28 mouse cellular contexts compared by ENCODE assay signal in genomic region chr6:135882611-135883010, GRCm38 (mm10).
DNase-seq lines count a peak whose midpoint lies in the region; ATAC-seq and TF ChIP-seq lines count a peak whose summit lies in the region.
"Had no signal": no experiment of that assay in that cellular context is flagged by ENCODE, and none has a peak within 500 bp of the region (broad histone marks: within the 10 kb centered on the region; RNA-seq: fewer than 3 reads in every experiment).

No protein-coding gene starts in this region.

- DNase-seq in kidney, postnatal 0 days (ENCODE audit: low spot score), result peak; percentile 6
- DNase-seq in kidney, adult 8-10 months, result no peak
- DNase-seq in lung, postnatal 0 days (ENCODE audit: low spot score), result peak; percentile 10
- no peak for DNase-seq in lung, postnatal 4 days
- DNase-seq in forelimb bud, embryonic 11.5 days (ENCODE audit: low read depth, low spot score), result peak; percentile 20
- no peak for DNase-seq in cerebellum, adult 9-10 months
- no peak for DNase-seq in gastrocnemius, postnatal 25 days
- DNase-seq: adrenal gland, adult 8-10 months; B cell, adult 2 months; cerebellum, adult 18-20 months; cerebellum, postnatal 25 days; gastrocnemius, postnatal 36 days; heart, adult 2 months; heart, postnatal 14 days; kidney, postnatal 10 days; liver, embryonic 13.5 days; lung, postnatal 14 days; right cerebral cortex, postnatal 4 days; thymus, postnatal 14 days had no signal

- TF ChIP-seq EP300 in lung, postnatal 0 days (IDR thresholded peaks at IDR 0.05), result no peak

- no peaks in the 10 kb centered on the region for H3K36me3 ChIP-seq in kidney, postnatal 0 days (ENCODE audit: insufficient read depth, low read length)
- H3K36me3 ChIP-seq in lung, postnatal 0 days (ENCODE audit: insufficient read depth, low read length), result no peaks in the 10 kb centered on the region
- H3K36me3 ChIP-seq: embryonic facial prominence, embryonic 13.5 days; heart, embryonic 13.5 days; limb, embryonic 12.5 days; liver, embryonic 13.5 days; midbrain, embryonic 15.5 days; neural tube, embryonic 12.5 days had no signal

- no peaks in the 10 kb centered on the region for H3K27me3 ChIP-seq in kidney, postnatal 0 days (ENCODE audit: insufficient read depth, low read length)
- H3K27me3 ChIP-seq in lung, postnatal 0 days (replicated peaks; ENCODE audit: insufficient read depth, low read length), result no peaks in the 10 kb centered on the region
- H3K27me3 ChIP-seq: embryonic facial prominence, embryonic 13.5 days; heart, embryonic 13.5 days; limb, embryonic 12.5 days; liver, embryonic 13.5 days; megakaryocyte, embryonic 14.5 days; midbrain, embryonic 15.5 days; neural tube, embryonic 12.5 days had no signal

- H3K27ac ChIP-seq in kidney, postnatal 0 days, result no peak overlapping the region
- no peak overlapping the region for H3K27ac ChIP-seq in lung, postnatal 0 days (ENCODE audit: low read length)
- H3K27ac ChIP-seq: embryonic facial prominence, embryonic 13.5 days; heart, adult 2 months; heart, embryonic 13.5 days; limb, embryonic 12.5 days; liver, embryonic 13.5 days; neural tube, embryonic 12.5 days had no signal

- H3K4me3 ChIP-seq in kidney, postnatal 0 days (replicated peaks; ENCODE audit: low read depth, low read length), result no peak overlapping the region
- no peak overlapping the region for H3K4me3 ChIP-seq in lung, postnatal 0 days (ENCODE audit: low read depth, low read length)
- H3K4me3 ChIP-seq: embryonic facial prominence, embryonic 13.5 days; heart, adult 2 months; heart, embryonic 13.5 days; limb, embryonic 12.5 days; liver, embryonic 13.5 days; megakaryocyte, embryonic 14.5 days; midbrain, embryonic 15.5 days; neural tube, embryonic 12.5 days had no signal

- WGBS in kidney, postnatal 0 days, result 27% methylated on average over 5 of the region's 5 CpGs
- 36% methylated on average over 5 of the region's 5 CpGs for WGBS in lung, postnatal 0 days

- H3K4me2 ChIP-seq in kidney, postnatal 0 days (ENCODE audit: low read length), result no peak overlapping the region
- no peak overlapping the region for H3K4me2 ChIP-seq in lung, postnatal 0 days (replicated peaks; ENCODE audit: low read depth, low read length)
- H3K4me2 ChIP-seq: embryonic facial prominence, embryonic 13.5 days; heart, embryonic 13.5 days; limb, embryonic 12.5 days; liver, embryonic 13.5 days; midbrain, embryonic 15.5 days; neural tube, embryonic 12.5 days had no signal

- H3K4me1 ChIP-seq in kidney, postnatal 0 days (replicated peaks; ENCODE audit: insufficient read depth, low read length), result no peaks in the 10 kb centered on the region
- no peaks in the 10 kb centered on the region for H3K4me1 ChIP-seq in lung, postnatal 0 days (ENCODE audit: insufficient read depth, low read depth, low read length)
- H3K4me1 ChIP-seq: embryonic facial prominence, embryonic 13.5 days; limb, embryonic 12.5 days; liver, embryonic 13.5 days; megakaryocyte, embryonic 14.5 days; neural tube, embryonic 12.5 days had no signal

- no peaks in the 10 kb centered on the region for H3K9me3 ChIP-seq in kidney, postnatal 0 days (replicated peaks; ENCODE audit: low read length)
- no peaks in the 10 kb centered on the region for H3K9me3 ChIP-seq in lung, postnatal 0 days (ENCODE audit: low read length)
- H3K9me3 ChIP-seq: embryonic facial prominence, embryonic 13.5 days; heart, embryonic 13.5 days; limb, embryonic 12.5 days; liver, embryonic 13.5 days; megakaryocyte, embryonic 14.5 days; midbrain, embryonic 15.5 days; neural tube, embryonic 12.5 days had no signal

- no peak for ATAC-seq in kidney, postnatal 0 days (replicated peaks; ENCODE audit: low FRiP score, low read depth)
- no peak for ATAC-seq in lung, postnatal 0 days
- ATAC-seq: activated CD4-positive, CD25-positive, alpha-beta regulatory T cell, adult 4 months; forebrain, embryonic 14.5 days; intestine, postnatal 0 days; midbrain, embryonic 15.5 days had no signal

- no peak for TF ChIP-seq CTCF in kidney, postnatal 0 days (IDR thresholded peaks at IDR 0.05; ENCODE audit: low read depth)
- TF ChIP-seq CTCF in lung, postnatal 0 days (IDR thresholded peaks at IDR 0.05), result no peak

- no peak overlapping the region for H3K9ac ChIP-seq in kidney, postnatal 0 days (ENCODE audit: low read depth, low read length)
- no peak overlapping the region for H3K9ac ChIP-seq in lung, postnatal 0 days (replicated peaks; ENCODE audit: low read depth)
- H3K9ac ChIP-seq: embryonic facial prominence, embryonic 13.5 days; heart, embryonic 13.5 days; limb, embryonic 12.5 days; liver, embryonic 13.5 days; midbrain, embryonic 15.5 days; neural tube, embryonic 12.5 days had no signal

Comparison
In these comparisons a context has a peak if more than half of its experiments do, and no peak if none do; other contexts are left out.
1. DNase-seq: peak in kidney, postnatal 0 days (single experiment), lung, postnatal 0 days (single experiment) and forelimb bud, embryonic 11.5 days (single experiment); none in kidney, adult 8-10 months (0 of 2), lung, postnatal 4 days (0 of 2), cerebellum, adult 9-10 months (single experiment) and gastrocnemius, postnatal 25 days (single experiment).